Mouse (Mus musculus) ES-E14 (cell line): ENCODE results near the gene Gtf2f1.

Source experiments
- CHD2 ChIP-seq: IDR thresholded peaks from 2 replicates; pipeline ENCODE4 v1.6.1; 2014; ENCODE audit warnings: mild to moderate bottlenecking, low read depth, low read length, inconsistent platforms
- HCFC1 ChIP-seq: IDR thresholded peaks from 2 replicates; pipeline ENCODE4 v1.6.1; 2012; ENCODE audit warnings: low read length, inconsistent platforms, borderline replicate concordance; ENCODE audit not compliant: insufficient read depth
- MAFK ChIP-seq: IDR thresholded peaks from 2 replicates; pipeline ENCODE4 v1.6.1; 2014; ENCODE audit warnings: mild to moderate bottlenecking, low read depth, low read length, inconsistent platforms; ENCODE audit not compliant: insufficient read depth
- ZC3H11A ChIP-seq: IDR thresholded peaks from 2 replicates; pipeline ENCODE4 v1.6.1; 2012; ENCODE audit warnings: low read depth, mild to moderate bottlenecking, inconsistent platforms, low read length, borderline replicate concordance
- ZNF384 ChIP-seq: IDR thresholded peaks from 2 replicates; pipeline ENCODE4 v1.6.1; 2012; ENCODE audit warnings: low read depth, low read length, inconsistent platforms

DNA sequence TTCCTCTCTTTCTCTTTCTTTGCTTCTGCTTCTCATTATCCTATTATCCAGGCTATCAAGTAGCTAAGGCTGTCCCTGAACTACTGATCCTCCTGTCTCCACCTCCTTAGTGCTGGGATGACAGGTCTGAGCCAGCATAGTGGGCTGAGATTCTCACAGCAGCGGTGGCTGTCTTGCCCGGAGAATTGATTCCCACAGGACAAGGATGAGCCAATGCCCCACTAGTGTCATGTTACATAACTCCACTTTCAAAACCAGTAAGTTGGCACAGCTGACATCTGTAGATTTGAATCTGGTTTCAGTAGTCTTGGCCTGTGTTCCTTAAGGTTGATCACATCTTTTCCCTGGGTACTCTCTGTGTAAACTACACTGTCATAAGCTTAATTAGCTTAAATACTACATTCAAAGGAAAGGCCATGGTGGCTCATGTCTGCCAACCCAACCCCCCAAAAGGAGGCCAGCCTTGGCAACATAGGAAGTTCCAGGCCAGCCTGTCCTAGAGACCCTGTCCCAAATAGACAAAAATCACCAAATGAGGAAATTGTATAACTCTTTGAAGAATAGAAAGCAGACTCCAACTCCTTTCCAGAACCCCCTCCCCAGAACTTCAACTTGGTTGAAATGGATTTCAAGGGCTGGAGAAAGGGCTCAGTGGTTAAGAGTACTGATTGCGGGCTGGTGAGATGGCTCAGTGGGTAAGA is 24.8 kb downstream of the Gtf2f1 start:
- TF ChIP-seq ZC3H11A (no peak), CHD2 (no peak), ZNF384 (no peak), MAFK (no peak), HCFC1 (no peak)
